Mouse (Mus musculus): ENCODE results near the gene Gosr1.
A peak's percentile ranks its signal among the peaks of the same experiment; 100 is the strongest.
"Not testable (repeated sequence)": the region's sequence is repeated elsewhere in the genome, so short reads cannot be mapped to it uniquely, and the experiment has no call there.

Gene Gosr1

DNA sequence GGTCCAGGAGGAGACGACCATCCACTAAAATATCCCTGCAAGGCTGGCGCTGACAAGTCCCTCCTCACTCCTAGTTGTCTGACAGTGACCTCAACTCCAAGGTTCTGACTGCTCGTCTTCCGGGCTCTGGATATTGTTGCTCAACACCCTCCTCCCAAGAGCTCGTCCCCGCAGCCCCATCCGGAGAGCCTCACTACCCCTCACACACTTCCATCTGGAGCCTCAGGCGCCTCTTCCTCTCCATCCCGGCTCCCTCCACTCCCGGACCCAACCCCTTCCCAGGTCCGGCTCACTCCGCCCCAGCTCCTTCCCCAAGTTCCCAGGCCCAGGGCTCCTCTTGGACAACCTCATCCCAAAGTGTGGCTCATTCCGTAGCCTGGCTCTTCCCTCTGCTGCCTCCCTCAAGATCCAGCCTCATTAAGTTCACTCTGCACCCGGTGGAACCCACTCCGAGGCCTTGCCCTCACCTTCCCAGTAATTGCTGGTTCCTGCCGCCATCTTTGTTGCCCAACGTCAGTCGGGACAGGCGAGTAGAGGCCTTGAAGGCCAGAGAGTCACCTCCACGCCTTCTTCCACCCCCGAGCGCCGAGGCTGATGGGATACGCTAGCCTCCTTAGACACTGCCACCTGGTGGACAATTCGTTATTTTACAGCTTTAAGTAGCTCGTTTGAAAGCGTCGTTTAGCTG lies at the start of gene Gosr1:
Gene Gosr1 (minus strand): TSS at position 527 of the 688 bp plus-strand sequence.
- DNase-seq: peak; percentile 93

DNA sequence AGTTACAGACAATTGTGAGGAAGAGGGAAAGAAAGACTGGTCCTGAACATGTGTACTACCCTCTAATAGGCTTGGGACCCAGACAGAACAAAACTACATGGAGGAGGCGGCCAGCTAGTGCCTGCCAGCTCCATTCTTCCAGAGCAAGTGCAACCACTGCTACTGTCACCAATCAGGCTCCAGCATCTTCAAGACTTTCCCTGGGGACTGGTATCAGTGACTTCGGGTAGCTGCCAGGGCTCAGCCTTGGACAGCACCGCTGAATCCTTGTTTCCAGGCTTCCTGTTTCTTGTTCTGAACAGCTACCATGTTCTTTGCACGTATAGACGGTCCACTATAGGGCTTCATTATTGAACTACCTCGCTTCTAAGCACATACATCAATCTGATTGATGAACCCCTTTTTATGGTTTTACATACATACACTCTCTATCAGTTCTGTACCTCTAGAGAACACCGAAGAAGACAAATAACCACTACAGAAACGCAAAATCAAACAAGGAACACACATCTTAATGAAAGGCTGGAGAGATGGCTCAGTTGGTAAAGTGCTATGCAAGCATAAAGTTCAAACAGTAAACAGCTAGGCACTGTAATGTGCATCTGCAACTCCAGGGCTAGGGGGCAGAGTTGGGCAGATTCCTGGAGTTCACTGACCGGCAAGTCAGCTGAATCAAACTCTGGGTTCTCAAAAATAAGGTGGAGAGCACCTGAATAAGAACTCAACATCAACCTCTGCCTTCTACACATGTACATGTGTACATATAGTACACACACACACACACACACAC lies 47.5 kb upstream of the Gosr1 start:
- DNase-seq: no peak

DNA sequence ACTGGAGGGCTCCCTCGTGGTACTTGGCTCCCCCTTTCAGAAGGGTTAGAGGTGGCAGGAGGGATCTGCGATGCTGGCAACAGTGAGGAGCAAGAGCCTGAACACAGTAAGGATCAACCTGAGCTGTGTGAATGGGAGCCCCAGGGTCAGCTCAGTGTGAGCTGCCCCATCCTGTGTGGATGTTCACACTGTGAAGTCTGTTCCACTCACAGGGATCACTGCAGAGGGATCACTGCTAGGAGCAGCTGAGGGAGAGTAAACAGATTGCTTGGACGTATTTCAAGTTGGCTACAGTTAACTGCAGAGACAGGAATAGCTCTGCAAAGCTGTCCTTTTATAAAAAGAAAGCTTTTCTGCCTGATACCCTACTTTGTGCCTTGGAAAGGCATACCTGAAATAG lies 46.1 kb upstream of the Gosr1 start:
- no peak for DNase-seq

DNA sequence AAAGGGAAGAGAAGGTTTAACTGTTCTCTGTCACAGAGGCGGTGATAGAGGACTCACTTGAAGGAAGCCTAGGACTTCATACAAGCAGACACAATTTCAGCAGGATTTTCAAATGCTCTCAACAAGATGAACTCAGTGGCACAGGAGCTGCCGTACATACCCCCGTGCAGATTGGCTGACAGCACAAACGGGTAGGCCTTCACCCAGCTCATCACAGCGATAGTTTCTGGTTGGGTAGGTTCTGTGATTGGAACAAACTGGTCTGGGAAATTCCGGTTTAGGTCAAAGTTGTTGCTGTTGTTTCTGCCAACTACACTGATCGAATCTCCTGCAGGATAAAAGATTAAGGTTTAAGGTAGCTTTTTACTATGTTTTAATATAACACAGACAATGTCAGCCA lies 45.2 kb upstream of the Gosr1 start:
- no peak for DNase-seq

DNA sequence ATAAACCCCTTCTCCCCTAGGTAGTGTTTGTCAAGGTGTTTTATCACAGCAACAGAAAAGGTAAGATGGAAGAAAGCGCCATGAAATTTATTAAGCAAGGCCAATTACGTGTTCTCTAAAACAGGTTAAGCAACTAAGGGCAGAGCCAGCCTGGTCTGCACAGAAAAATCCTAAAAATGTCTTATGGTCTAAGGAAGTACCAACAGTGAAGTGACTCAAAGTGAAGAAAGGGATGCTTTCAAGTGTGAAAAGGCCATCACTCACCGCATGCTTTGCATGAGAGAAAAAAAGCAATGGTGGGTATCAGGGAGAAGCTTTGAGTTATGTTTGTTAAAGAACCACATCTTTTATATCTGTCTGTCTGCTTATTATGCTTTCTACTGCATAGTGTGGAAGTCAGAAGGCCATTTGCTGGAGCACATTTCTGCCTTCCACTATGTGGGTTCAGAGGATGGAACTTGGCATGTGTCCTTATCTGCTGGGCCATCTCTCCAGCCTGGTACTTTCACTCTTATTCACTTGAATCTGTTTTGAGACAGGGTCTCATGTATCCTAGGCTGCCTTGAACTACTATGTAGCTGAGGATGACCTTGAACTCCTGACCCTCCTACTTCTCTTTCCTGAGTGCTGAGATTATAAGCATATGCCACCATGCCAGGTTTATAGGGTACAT lies 43.8 kb upstream of the Gosr1 start:
- no peak for DNase-seq

DNA sequence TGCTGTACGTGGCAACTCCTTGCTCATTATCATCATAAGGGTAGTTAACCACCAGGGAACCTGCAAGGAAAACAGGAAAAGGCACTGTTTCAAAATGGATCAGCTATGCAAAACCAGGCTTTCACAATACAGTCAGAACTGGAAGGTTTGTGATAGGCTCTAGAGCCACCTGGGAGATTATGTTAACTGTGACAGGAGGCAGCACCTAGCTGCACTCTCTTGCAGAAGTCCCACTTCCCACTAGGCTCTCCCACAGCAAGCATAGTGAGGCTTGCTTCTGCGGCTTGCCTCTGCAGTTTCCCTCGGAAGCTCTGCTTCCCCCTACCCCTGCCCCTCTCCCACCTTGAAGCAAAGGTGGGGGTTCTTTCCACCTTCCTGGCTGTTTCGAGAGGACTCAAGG lies 42.6 kb upstream of the Gosr1 start:
- DNase-seq: no peak

DNA sequence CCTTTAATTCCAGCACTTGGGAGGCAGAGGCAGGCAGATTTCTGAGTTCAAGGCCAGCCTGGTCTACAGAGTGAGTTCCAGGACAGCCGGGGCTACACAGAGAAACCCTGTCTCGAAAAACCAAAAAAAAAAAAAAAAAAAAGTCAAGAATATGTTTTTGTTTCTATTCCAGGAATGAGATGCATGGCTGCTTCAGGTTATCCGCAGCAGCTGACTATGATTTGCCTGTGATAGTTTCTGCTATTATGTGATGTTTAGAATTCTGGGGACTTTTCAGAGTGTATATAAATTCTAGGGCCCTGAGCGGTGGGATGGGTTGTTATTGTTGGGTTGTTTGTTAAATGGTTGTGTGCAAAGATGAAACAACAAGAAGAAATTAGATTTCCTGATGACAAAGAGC lies 41.7 kb upstream of the Gosr1 start:
- DNase-seq: not testable (repeated sequence)

DNA sequence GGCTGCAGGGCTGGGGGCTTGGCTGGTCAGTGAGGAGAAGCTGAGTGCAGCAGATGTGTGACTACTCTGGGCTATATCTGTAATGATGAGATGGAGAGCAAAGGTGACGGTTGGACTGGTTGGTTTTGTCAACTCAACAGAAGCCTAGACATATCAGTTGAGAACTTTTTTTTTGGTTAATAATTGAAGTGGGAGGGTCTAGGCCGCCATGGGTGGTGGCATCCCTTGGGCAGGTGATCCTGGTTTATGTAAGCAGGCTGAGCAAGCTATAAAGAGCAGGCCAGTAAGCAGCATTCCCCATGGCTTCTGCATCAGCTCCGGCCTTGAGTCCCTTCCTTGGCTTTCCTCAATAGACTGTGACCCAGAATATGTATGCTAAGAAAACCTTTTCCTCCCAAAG lies 39.9 kb upstream of the Gosr1 start:
- DNase-seq: no peak

DNA sequence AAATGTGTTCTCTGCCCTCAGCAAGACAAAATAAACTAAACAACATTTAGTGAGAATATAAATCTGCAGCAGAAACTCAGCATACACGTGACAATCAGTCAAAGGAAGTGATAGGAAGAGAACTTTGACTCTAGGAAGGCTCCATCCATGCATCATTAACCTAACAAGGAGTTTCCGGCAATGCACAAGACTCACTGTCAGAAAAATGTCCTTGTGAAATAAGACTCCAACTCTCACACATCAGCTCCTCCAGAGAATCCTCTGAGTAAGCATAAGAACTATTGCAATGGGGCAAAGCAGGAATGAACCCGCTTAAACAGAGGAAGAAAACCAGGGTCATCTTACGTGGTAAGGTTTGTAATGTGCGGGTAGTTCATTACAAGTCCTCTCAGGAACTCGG lies 33.9 kb upstream of the Gosr1 start:
- DNase-seq: no peak

DNA sequence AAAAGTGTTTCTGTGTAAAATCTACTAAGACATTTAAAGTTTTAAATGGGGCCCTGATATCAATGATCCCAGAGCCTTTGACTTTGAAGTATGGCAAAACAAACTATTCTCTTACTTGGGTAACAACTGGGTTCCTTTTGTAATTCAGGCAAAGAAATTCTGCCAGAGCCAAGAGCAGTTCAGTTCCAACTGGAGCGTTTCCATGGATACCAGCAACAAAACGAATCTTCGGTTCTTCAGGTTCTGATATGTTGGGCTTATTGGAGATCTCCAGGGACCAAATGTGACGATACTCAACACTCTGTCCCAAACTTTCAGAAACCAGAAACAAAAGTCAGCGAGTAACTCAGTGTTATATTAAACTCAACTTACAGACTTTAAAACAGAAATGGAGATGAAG lies 31.9 kb upstream of the Gosr1 start:
- no peak for DNase-seq

DNA sequence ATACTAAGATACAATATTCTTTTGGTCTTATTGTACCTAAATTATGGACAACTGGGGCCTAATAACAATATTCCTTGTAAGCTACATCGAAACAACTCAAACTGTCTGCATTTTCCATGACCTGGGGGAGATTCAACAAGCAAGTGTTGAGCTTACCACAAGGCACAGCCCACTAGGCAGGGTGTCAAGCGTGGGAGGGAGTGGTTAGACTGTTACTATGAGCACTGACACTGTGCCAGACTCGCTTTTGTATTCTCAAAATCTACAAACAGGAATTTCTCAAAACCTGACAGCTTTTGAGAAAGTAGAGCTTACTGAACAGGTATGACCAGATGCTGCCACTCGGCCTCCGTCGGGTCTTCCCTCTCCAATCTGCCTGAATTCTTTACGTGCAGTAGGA lies 28.0 kb upstream of the Gosr1 start:
- no peak for DNase-seq

DNA sequence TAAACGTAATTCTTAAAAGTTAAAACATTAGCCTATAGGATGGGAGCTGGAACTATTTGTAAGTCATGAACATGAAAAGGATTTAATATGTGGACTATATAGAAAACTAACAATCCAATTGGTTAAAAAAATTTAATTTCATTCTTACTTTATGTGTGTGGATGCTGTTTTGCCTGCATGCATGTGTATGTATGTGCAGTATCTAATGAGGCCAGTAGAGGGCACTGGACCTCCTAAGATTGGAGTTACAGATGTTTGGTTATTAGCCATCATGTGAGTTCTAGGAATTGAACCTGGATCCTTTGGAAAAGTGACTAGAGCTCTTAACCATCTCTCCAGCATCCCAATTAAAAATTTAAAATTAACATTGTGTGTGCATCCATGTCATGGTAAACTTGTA lies 25.9 kb upstream of the Gosr1 start:
- peak; percentile 40 for DNase-seq

DNA sequence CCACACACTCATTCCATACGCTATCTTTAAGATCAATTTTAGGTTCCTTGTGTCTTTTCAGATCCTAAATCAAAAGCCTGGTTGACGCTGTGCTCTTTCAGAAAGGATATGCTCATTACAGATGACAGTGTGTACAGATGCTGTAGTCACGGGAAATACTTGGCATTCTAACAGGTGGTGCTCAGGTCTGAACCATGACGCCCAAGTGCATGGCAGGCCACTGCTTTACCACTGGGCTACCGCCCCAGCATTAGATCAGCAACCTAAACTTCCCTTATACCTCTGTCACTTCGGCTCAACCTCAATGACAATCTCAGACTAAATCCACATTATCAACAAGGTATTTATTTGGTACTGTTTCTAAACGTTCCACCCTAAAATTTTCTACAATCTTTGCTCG lies 12.2 kb upstream of the Gosr1 start:
- no peak for DNase-seq

DNA sequence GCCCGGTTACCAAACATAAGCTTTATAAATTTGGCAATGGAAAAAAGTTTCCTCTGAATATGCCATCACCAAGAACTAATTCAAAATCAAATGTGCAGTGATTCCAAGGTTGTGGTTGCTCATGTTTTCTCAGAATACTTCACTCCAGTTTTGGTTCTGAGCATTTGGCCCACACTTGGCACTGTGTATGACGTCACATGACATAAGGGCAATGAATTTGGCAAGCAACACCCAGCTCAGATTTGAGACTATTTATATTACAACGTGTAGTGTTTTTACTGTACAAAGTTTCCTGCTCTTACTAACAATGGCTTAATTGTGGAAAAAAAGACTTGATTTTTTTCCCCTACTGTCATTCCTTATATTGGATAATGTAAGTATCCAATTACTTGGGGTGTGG lies 10.4 kb upstream of the Gosr1 start:
- DNase-seq: no peak

DNA sequence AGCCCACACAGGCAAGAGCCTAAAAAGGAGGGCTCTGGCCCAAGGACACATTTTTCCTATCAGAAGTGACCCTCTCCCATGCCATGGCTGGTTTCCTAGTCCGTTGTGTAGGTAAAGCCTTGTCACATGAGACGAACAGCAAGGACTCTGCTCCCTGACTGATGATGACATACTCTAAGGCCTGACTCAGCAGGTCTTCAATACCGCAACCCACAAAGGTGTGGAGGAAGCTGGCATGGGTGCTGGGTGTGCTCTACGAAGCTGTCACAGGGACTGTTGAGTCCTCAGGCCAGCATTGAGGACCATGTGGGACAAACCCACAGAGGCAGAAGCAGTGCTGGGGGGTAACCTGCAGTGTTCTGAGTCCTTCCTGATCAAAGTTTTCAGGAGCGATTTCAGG lies 7.2 kb upstream of the Gosr1 start:
- DNase-seq: no peak

DNA sequence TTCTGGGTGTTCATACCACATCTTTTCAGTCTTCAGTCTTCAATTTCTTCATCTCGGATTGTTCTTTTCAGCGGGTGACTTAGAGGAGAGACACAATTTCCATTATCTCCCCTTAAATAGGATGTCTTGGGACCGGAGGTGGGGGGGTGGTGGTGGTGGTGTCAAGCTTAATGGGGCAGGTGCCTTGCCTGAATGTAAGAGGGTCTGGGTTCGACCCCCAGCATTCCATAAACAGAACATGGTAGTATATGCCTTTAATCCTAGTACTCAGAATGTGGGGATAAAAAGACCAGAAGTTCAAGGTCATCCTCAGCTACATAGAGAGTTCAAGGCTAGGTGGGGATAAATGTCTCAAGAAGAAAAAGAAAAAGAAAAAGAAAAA lies 353 bp upstream of the Gosr1 start:
- DNase-seq: no peak

DNA sequence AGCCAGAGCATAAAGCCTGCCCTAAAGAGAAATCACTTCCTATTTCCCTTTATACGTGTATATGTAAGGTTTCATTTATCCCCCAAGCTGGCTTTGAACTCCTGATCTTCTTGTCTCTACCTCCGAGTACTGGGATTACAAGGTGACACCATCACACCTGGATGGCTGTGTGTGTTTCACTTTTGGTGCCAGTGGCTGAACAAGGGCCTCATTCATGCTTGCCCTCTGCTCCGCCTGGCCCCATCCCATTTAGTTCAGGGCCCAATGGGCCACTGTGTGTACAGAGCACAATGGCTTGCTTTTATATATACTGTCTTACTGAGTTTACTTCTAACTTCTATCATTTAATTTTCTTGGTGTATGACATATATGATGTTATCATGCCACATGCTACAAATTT lies 11.1 kb downstream of the Gosr1 start:
- no peak for DNase-seq

DNA sequence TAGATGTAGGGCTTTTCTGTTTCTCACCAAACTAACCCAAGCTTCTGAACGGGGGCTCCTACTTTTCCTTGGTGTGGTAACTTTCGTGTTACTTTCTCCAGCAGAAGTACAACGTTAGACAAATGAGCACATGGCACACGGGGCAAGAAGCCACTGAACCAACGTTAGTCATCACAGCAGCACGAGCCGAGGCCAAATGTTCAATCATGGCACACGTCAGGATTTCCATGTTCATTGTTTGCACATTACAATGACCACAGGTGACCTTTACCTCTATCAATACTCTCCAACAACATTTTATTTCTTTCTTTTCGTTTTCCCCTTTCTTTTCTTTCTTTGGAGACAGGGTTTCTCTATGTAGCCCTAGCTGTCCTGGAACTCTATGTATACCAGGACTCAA lies 14.6 kb downstream of the Gosr1 start:
- DNase-seq: no peak

DNA sequence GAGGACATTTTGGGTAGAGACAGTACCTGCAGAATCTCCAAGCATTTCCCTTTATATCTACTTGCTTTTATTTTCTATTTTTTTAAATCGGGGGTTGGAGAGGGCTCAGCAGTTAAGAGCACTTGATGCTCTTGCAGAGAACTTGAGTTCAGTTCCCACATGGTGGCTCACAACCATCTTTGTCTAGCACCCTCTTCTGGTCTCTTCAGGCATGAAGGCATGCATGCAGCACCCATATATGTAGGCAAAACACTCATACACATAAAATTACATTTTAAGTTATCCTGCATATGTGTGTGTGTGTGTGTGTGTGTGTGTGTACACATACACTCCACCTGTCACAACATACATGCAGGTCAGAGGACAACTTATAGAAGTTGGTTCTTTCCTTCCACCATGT lies 17.5 kb downstream of the Gosr1 start:
- DNase-seq: no peak

DNA sequence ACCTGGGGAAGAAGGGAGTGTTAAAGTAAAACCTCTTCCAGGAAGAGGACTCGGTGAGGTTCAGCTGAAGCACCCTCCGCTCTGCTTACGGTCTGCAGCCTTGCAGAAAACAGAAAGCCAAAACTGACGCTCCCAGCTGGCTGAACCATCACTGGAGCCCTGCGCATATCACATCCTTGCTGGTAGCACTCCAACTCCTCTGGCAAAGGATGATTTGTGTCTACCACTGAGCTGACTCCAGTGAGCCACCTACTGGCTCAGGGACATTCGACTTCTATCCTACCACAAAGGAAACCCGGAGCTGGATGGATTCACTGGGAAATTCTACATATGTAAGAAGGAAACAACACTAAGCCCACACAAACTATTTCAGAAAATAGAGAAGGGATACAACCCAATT lies 18.8 kb downstream of the Gosr1 start:
- DNase-seq: no peak

DNA sequence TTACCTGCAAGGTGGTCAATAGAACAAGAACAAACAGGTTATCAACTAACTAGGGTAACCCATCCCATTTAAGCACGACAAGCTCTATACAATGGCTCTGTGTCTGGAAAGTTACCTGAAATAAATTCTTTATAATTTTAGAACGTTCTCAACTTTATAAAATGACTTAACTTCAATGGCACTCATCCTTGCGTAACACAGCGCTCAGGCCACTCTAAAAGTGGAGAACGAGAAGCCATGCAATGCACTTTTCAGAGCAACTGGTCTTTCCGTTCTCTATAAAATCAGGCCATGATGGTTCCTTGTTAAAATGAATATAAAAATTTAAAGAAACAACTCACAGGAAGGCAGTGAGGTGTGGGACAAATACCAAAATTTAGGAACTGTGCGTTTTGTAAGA lies 20.9 kb downstream of the Gosr1 start:
- DNase-seq: no peak

DNA sequence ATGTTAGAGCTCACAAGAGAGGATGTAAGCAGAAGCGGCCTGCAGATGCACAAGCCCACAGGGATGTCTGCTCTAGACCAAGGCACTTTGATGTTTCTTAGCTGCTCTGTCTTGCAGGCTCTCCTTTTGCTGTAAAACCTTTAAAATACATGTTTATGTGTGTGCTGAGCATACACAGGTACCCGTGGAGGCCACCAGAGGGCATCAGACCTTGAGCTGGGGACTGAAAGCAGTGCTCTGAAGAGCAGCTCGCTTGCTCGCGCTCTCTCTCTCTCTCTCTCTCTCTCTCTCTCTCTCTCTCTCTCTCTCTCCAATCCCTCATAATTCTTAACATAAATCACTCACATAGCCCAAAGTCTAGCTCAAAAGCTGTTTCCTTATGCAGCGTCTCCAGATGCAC lies 24.3 kb downstream of the Gosr1 start:
- peak; percentile 22 for DNase-seq

DNA sequence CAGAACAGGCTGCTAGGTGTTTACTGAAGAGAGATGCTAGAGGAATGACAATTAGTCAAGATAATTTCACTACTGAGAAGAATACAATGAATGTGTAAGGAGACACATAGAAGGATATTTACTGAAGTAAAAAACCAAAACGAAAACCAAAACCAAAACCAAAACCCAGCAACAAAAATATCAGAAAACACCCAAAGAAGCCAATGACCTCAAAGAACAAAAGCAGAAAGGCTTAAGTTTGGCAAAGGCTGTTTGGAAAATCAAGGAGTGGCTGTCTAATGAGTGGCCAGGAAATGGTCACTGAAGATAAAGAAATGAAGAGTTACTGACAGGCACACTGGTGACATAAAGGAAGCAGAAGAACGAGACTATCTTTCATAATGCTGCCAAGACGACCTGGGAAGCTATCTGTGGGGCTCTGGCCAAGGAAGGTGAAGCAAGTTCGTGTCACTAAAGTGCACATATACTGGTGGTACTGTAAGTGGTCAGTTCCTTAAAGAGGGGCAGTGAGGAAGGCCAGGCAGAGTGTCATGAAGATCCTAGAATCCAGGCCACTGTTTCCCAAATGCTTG lies 27.5 kb downstream of the Gosr1 start:
- no peak for DNase-seq

DNA sequence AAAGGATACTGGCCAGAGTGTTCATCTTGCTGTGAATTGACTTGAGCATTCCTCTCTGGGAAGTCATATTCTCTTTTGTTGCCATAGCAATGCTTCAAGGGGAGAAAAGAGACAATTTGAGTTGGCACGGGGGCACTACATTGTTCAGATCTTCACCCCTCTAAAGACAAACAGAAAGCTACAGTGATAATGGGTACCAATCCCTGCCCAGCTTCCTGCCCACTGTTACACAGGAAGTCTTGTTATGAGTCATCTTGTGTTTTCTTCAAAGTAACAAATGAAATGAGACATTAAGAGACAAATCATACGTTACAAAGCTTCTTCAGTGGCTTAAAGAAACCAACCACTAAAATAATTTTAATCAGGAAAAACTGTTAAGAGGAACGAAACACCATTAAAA lies 28.8 kb downstream of the Gosr1 start:
- no peak for DNase-seq
